Mouse (Mus musculus) kidney, postnatal 14 days (tissue): ENCODE measurements around the gene Rgs6.

Experiments used
- DNase-seq: peaks from one replicate; pipeline ENCODE4 v3.0.0; 2022; ENCODE audit warnings: mixed read lengths

The Rgs6 gene

GRCm38 (mm10) chr12:83143574-83143973, 555.5 kb downstream of the Rgs6 start:
- no peak for DNase-seq

GRCm38 (mm10) chr12:83145074-83145473, 557.0 kb downstream of the Rgs6 start:
- no peak for DNase-seq

GRCm38 (mm10) chr12:83145902-83146301, 557.8 kb downstream of the Rgs6 start:
- DNase-seq: no peak

- DNase-seq: no peak
Observed at GRCm38 (mm10) chr12:83146917-83147316, 558.8 kb downstream of the Rgs6 start.

GRCm38 (mm10) chr12:83150030-83150429, 561.9 kb downstream of the Rgs6 start:
- no peak for DNase-seq

- no peak for DNase-seq
Observed at GRCm38 (mm10) chr12:83150813-83151212, 562.7 kb downstream of the Rgs6 start.

- no peak for DNase-seq
Observed at GRCm38 (mm10) chr12:83151474-83151873, 563.4 kb downstream of the Rgs6 start.

GRCm38 (mm10) chr12:83160211-83160610, 572.1 kb downstream of the Rgs6 start:
- DNase-seq: no peak

- DNase-seq: no peak
Observed at GRCm38 (mm10) chr12:83160700-83161099, 572.6 kb downstream of the Rgs6 start.

GRCm38 (mm10) chr12:83163721-83164120, 575.6 kb downstream of the Rgs6 start:
- no peak for DNase-seq

GRCm38 (mm10) chr12:83165058-83165457, 577.0 kb downstream of the Rgs6 start:
- no peak for DNase-seq

GRCm38 (mm10) chr12:83168310-83168709, 580.2 kb downstream of the Rgs6 start:
- no peak for DNase-seq

- DNase-seq: no peak
Observed at GRCm38 (mm10) chr12:83169495-83170209, 581.6 kb downstream of the Rgs6 start.

GRCm38 (mm10) chr12:83178770-83179169, 590.7 kb downstream of the Rgs6 start:
- no peak for DNase-seq

GRCm38 (mm10) chr12:83179860-83180259, 591.8 kb downstream of the Rgs6 start:
- DNase-seq: no peak

- DNase-seq: no peak
Observed at GRCm38 (mm10) chr12:83180561-83180960, 592.5 kb downstream of the Rgs6 start.

GRCm38 (mm10) chr12:83201674-83202073, 613.6 kb downstream of the Rgs6 start:
- DNase-seq: no peak

- no peak for DNase-seq
Observed at GRCm38 (mm10) chr12:83204361-83204760, 616.3 kb downstream of the Rgs6 start.

GRCm38 (mm10) chr12:83206866-83207265, 618.8 kb downstream of the Rgs6 start:
- no peak for DNase-seq

- DNase-seq: no peak
Observed at GRCm38 (mm10) chr12:83207481-83207880, 619.4 kb downstream of the Rgs6 start.

- DNase-seq: no peak
Observed at GRCm38 (mm10) chr12:83208011-83208410, 619.9 kb downstream of the Rgs6 start.

GRCm38 (mm10) chr12:83208841-83209240, 620.7 kb downstream of the Rgs6 start:
- no peak for DNase-seq

- DNase-seq: no peak
Observed at GRCm38 (mm10) chr12:83209461-83209860, 621.4 kb downstream of the Rgs6 start.

- no peak for DNase-seq
Observed at GRCm38 (mm10) chr12:83210294-83210693, 622.2 kb downstream of the Rgs6 start.

GRCm38 (mm10) chr12:83210735-83211134, 622.6 kb downstream of the Rgs6 start:
- no peak for DNase-seq
